In the genomic region with DNA sequence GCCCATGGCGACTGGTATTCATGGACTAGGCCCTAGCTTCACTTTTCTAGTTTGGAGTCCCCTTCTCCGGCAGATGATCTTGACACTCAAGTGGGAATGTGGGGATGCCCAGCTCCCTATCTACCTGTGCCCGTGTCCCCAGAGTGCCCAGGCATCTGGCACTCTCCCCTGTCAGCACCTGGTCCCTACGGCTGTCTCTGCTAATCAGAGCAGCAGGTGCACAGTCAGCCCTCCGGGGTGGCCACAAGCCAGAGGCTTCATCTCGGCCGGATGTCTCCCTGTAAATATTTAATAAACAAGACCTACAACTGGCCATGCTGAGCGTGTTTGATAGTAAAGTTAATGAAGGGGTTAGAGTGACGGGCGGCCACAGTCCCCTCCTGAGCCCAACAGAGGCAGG, we compare ENCODE assay signal across 19 mouse cellular contexts. TPM values are rescaled to one million over a fixed set of nuclear protein-coding genes. Genes with fewer than 3 reads are reported as not detected.
A peak's percentile ranks its signal among the peaks of the same experiment; 100 is the strongest.
DNase-seq lines count a peak whose midpoint lies in the region; ATAC-seq and TF ChIP-seq lines count a peak whose summit lies in the region.
"Had no signal": no experiment of that assay in that cellular context is flagged by ENCODE, and none has a peak within 500 bp of the region (broad histone marks: within the 10 kb centered on the region; RNA-seq: fewer than 3 reads in every experiment).

No protein-coding gene starts in this region.

- no peak for TF ChIP-seq CTCF in cerebellum, adult 2 months (IDR thresholded peaks at IDR 0.05; ENCODE audit: borderline replicate concordance, insufficient read depth, low read depth, low read length)

- peaks cover 48% of the 10 kb centered on the region for H3K4me1 ChIP-seq in cerebellum, adult 2 months (ENCODE audit: control insufficient read depth, insufficient read depth, low read length)
- H3K4me1 ChIP-seq: embryonic facial prominence, embryonic 15.5 days; forebrain, embryonic 10.5 days; heart, embryonic 13.5 days had no signal

- TF ChIP-seq POLR2A in cerebellum, adult 2 months (IDR thresholded peaks at IDR 0.05; ENCODE audit: borderline replicate concordance, insufficient read depth, low read length) = no peak

- peak overlapping the region; percentile 57 for H3K27ac ChIP-seq in cerebellum, adult 2 months (ENCODE audit: insufficient read depth, low read length)
- H3K27ac ChIP-seq: embryonic facial prominence, embryonic 15.5 days; forebrain, embryonic 10.5 days; gastrocnemius, adult 2 months; heart, embryonic 13.5 days; hindbrain, postnatal 0 days had no signal

- no peak for ATAC-seq in megakaryocyte-erythroid progenitor cell, adult 5-6 weeks (replicated peaks; ENCODE audit: low FRiP score, low TSS enrichment, poor library complexity, severe bottlenecking)
- ATAC-seq: forebrain, embryonic 14.5 days; hindbrain, postnatal 0 days had no signal

- H3K27me3 ChIP-seq in cerebellum, adult 2 months (ENCODE audit: control insufficient read depth, insufficient read depth, low read length) = no peaks in the 10 kb centered on the region
- H3K27me3 ChIP-seq: embryonic facial prominence, embryonic 15.5 days had no signal

- WGBS in cerebellum, adult 2 months = 11% methylated on average over 10 of the region's 10 CpGs

- DNase-seq in cerebellum, adult 11-12 months = peak; percentile 69
- DNase-seq in cerebellum, postnatal 4 days (ENCODE audit: low spot score in 2 of 2) = no peak
- DNase-seq in kidney, postnatal 10 days = peak; percentile 10
- no peak for DNase-seq in kidney, postnatal 36 days
- DNase-seq in cerebellum, adult 2 months = peak in 1 of 2 experiments; percentile 53
- peak; percentile 36 to 49 for DNase-seq in cerebellum, postnatal 14 days
- DNase-seq in lung, postnatal 14 days = no peak
- DNase-seq: adrenal gland, postnatal 10 days; embryo, embryonic 11 days; gastrocnemius, adult 2 months; gastrocnemius, postnatal 25 days; heart, postnatal 36 days had no signal

- H3K4me3 ChIP-seq in cerebellum, adult 2 months (replicated peaks; ENCODE audit: insufficient read depth, low read depth, low read length) = no peak overlapping the region
- H3K4me3 ChIP-seq: embryonic facial prominence, embryonic 15.5 days; erythroblast, embryonic 14.5 days; forebrain, embryonic 10.5 days; gastrocnemius, adult 2 months; heart, embryonic 13.5 days had no signal

RNA-seq across cellular contexts. Expression of gene Cacna1a, which starts 47.1 kb away (rescaled TPM):
- 220 and 260 TPM in 2 replicates for polyA plus RNA-seq in cerebellum, adult 2 months (2012; rRNA removed)
- total RNA-seq in megakaryocyte-erythroid progenitor cell, adult 5-6 weeks (2014; fragmentation: Nextera tagmentation) = 0.42 and 0.54 TPM in 2 replicates
- 0.19 and 7.6 TPM in 2 replicates for total RNA-seq in megakaryocyte-erythroid progenitor cell, adult 5-6 weeks (2017)

Comparison
In these comparisons a context has a peak if more than half of its experiments do, and no peak if none do; other contexts are left out.
1. DNase-seq: peak in cerebellum, adult 11-12 months (single experiment), kidney, postnatal 10 days (single experiment) and cerebellum, postnatal 14 days (2 of 2); none in cerebellum, postnatal 4 days (0 of 2), kidney, postnatal 36 days (0 of 2) and lung, postnatal 14 days (single experiment).